Mouse (Mus musculus) B cell, adult (primary cell): ENCODE measurements around the gene Hist1h2bf. TPM values are rescaled to one million over a fixed set of nuclear protein-coding genes. Genes with fewer than 3 reads are reported as not detected.

Experiments
- total RNA-seq: library from RNA; stranded (reverse); gene quantifications from 4 replicates; pipeline ENCODE4 v1.2.4, GENCODE M21; 2023; ENCODE audit not compliant: inconsistent age

The Hist1h2bf gene
- 216 to 268 TPM (median 252 TPM) in 4 replicates for total RNA-seq

GRCm38 (mm10) chr13:23573898-23574524 lies at the start of gene Hist1h2bf, which contains the start of gene Hist1h2ad:
Gene Hist1h2bf (minus strand): TSS chr13:23574196.
Gene Hist1h2ad (plus strand): TSS chr13:23574381.

GRCm38 (mm10) chr13:23622175-23622671 lies 48.2 kb upstream of the Hist1h2bf start, which contains the start of gene Hist1h1e:
Gene Hist1h1e (minus strand): TSS chr13:23622558.

GRCm38 (mm10) chr13:23620733-23621531 lies 46.9 kb upstream of the Hist1h2bf start, which contains the start of gene Hist1h2be:
Gene Hist1h2be (minus strand): TSS chr13:23621124.

GRCm38 (mm10) chr13:23581408-23582218 lies 7.6 kb upstream of the Hist1h2bf start, which contains the start of gene Hist1h4d:
Gene Hist1h4d (plus strand): TSS chr13:23581598.

GRCm38 (mm10) chr13:23575271-23575851 lies 1.4 kb upstream of the Hist1h2bf start, which contains the start of gene Hist1h3d:
Gene Hist1h3d (plus strand): TSS chr13:23575763.

GRCm38 (mm10) chr13:23571022-23571503 lies 2.9 kb downstream of the Hist1h2bf start, which contains the start of the genes Hist1h2ae and Hist1h2bg:
Gene Hist1h2ae (minus strand): TSS chr13:23571220.
Gene Hist1h2bg (plus strand): TSS chr13:23571396.

GRCm38 (mm10) chr13:23561883-23562659 lies 11.9 kb downstream of the Hist1h2bf start, which contains the start of gene Hist1h3e:
Gene Hist1h3e (minus strand): TSS chr13:23562369.

GRCm38 (mm10) chr13:23552962-23553361 lies 21.0 kb downstream of the Hist1h2bf start, which contains the start of gene Hist1h1d:
Gene Hist1h1d (plus strand): TSS chr13:23553262.

GRCm38 (mm10) chr13:23551146-23551834 lies 22.7 kb downstream of the Hist1h2bf start, which contains the start of gene Hist1h4f:
Gene Hist1h4f (minus strand): TSS chr13:23551648.

GRCm38 (mm10) chr13:23543965-23544786 lies 29.8 kb downstream of the Hist1h2bf start, which contains the start of gene Hist1h3f:
Gene Hist1h3f (plus strand): TSS chr13:23544052.

GRCm38 (mm10) chr13:23542999-23543607 lies 30.9 kb downstream of the Hist1h2bf start, which contains the start of gene Hist1h2bh:
Gene Hist1h2bh (minus strand): TSS chr13:23543392.

GRCm38 (mm10) chr13:23535137-23536075 lies 38.6 kb downstream of the Hist1h2bf start, which contains the start of gene Hist1h3g:
Gene Hist1h3g (plus strand): TSS chr13:23535422.

GRCm38 (mm10) chr13:23533560-23534367 lies 40.2 kb downstream of the Hist1h2bf start, which contains the start of gene Hist1h2af:
Gene Hist1h2af (plus strand): TSS chr13:23533906.

GRCm38 (mm10) chr13:23530901-23531875 lies 42.8 kb downstream of the Hist1h2bf start, which contains the start of gene Hist1h4h:
Gene Hist1h4h (plus strand): TSS chr13:23531050.

